In the genomic region with DNA sequence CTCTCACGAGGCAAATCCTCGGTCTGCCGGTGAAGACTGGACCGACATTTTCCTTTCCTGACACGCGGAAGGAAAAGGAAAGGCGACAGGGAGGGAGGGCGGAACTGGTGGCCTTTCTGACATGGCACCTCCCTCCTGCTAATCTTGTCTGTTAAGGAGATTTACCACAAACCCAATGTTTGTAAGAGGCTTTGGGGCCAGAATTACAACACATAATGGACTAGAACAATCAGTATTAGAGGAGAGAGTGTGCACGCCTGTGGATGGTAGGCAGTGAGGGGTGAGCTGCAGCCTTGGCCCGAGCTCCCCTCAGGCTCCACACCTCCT, we compare ENCODE assay signal across 9 mouse cellular contexts. TPM values are rescaled to one million over a fixed set of nuclear protein-coding genes. Genes with fewer than 3 reads are reported as not detected.
DNase-seq lines count a peak whose midpoint lies in the region; ATAC-seq lines count a peak whose summit lies in the region.
"Had no signal": no experiment of that assay in that cellular context is flagged by ENCODE, and none has a peak within 500 bp of the region (broad histone marks: within the 10 kb centered on the region; RNA-seq: fewer than 3 reads in every experiment).

No protein-coding gene starts in this region.

- H3K4me3 ChIP-seq in heart, embryonic 10.5 days = peak overlapping the region; percentile 68
- H3K4me3 ChIP-seq in hindbrain, embryonic 14.5 days (replicated peaks; ENCODE audit: low read length) = peak overlapping the region; percentile 63
- H3K4me3 ChIP-seq in midbrain, embryonic 12.5 days = peak overlapping the region; percentile 74

- no peaks in the 10 kb centered on the region for H3K9me3 ChIP-seq in heart, embryonic 10.5 days
- no peaks in the 10 kb centered on the region for H3K9me3 ChIP-seq in hindbrain, embryonic 14.5 days (ENCODE audit: control insufficient read depth, low read length)
- H3K9me3 ChIP-seq in midbrain, embryonic 12.5 days = no peaks in the 10 kb centered on the region

- peak; percentile 10; the same call in 1 of the 2 replicates for ATAC-seq in hindbrain, embryonic 14.5 days (ENCODE audit: low FRiP score)
- ATAC-seq in midbrain, embryonic 12.5 days (ENCODE audit: low FRiP score, low read depth) = no peak
- no peak for ATAC-seq in activated CD4-positive, CD25-positive, alpha-beta regulatory T cell, adult 4 months

- peak overlapping the region; percentile 76 for H3K9ac ChIP-seq in hindbrain, embryonic 14.5 days
- peak overlapping the region; percentile 86 for H3K9ac ChIP-seq in midbrain, embryonic 12.5 days (replicated peaks)

- no peak for DNase-seq in heart, embryonic 10.5 days (ENCODE audit: low spot score)
- DNase-seq in heart, postnatal 4 days = no peak
- DNase-seq in brain, embryonic 18.5 days (ENCODE audit: low read depth, low spot score) = peak; percentile 22
- DNase-seq in hindbrain, embryonic 14.5 days (ENCODE audit: low spot score) = peak; percentile 47
- DNase-seq in left cerebral cortex, adult 8-10 months (ENCODE audit: low spot score in 2 of 2) = no peak
- DNase-seq in gastrocnemius, postnatal 4 days (ENCODE audit: low spot score in 2 of 2) = no peak

- no peaks in the 10 kb centered on the region for H3K36me3 ChIP-seq in heart, embryonic 10.5 days
- no peaks in the 10 kb centered on the region for H3K36me3 ChIP-seq in hindbrain, embryonic 14.5 days (replicated peaks; ENCODE audit: control insufficient read depth, insufficient read depth)
- no peaks in the 10 kb centered on the region for H3K36me3 ChIP-seq in midbrain, embryonic 12.5 days

- H3K4me2 ChIP-seq in hindbrain, embryonic 14.5 days (replicated peaks) = peak overlapping the region; percentile 64
- peak overlapping the region; percentile 96 for H3K4me2 ChIP-seq in midbrain, embryonic 12.5 days (replicated peaks)

- peaks cover 13% of the 10 kb centered on the region for H3K4me1 ChIP-seq in heart, embryonic 10.5 days
- H3K4me1 ChIP-seq in hindbrain, embryonic 14.5 days (replicated peaks; ENCODE audit: control insufficient read depth, insufficient read depth, low read length) = peaks cover 9% of the 10 kb centered on the region
- H3K4me1 ChIP-seq in midbrain, embryonic 12.5 days = peaks cover 5% of the 10 kb centered on the region; the same call in 1 of the 2 replicates

- H3K27me3 ChIP-seq in heart, embryonic 10.5 days (ENCODE audit: insufficient read depth, poor library complexity, severe bottlenecking) = peaks cover 33% of the 10 kb centered on the region
- no peaks in the 10 kb centered on the region for H3K27me3 ChIP-seq in hindbrain, embryonic 14.5 days (ENCODE audit: control insufficient read depth, insufficient read depth, low read length)
- H3K27me3 ChIP-seq in midbrain, embryonic 12.5 days = peaks cover 62% of the 10 kb centered on the region

- H3K27ac ChIP-seq in heart, embryonic 10.5 days = no peak overlapping the region
- H3K27ac ChIP-seq in hindbrain, embryonic 14.5 days = peak overlapping the region; percentile 91
- peak overlapping the region; percentile 85 for H3K27ac ChIP-seq in midbrain, embryonic 12.5 days (replicated peaks)

- WGBS in heart, embryonic 10.5 days = 5% methylated on average over 10 of the region's 10 CpGs
- 2% methylated on average over 10 of the region's 10 CpGs for WGBS in hindbrain, embryonic 14.5 days
- under 1% methylated on average over 10 of the region's 10 CpGs for WGBS in midbrain, embryonic 12.5 days

RNA-seq across cellular contexts. Expression of gene Ptprn2, which starts 0.8 kb away (rescaled TPM):
- 0.16 TPM in 1 of 2 replicates, not detected in the other for polyA plus RNA-seq in heart, embryonic 10.5 days (2016; fragmentation: Nextera tagmentation; extraction: Ambion mirVana)
- under 1 TPM; 0.29 to 0.34 TPM for total RNA-seq in heart, postnatal 4 days (2021)
- 15.5 and 17.5 TPM in 2 replicates for polyA plus RNA-seq in hindbrain, embryonic 14.5 days (2014; fragmentation: Nextera tagmentation; extraction: Ambion mirVana)
- polyA plus RNA-seq in midbrain, embryonic 12.5 days (2016; fragmentation: Nextera tagmentation; extraction: Ambion mirVana) = 12.2 and 12.8 TPM in 2 replicates
- 100 to 1,000 TPM; 314 to 341 (median 329) TPM for total RNA-seq in left cerebral cortex, adult 8-10 months (2022)
- total RNA-seq in gastrocnemius, postnatal 4 days (2021) = under 1 TPM; 0.10 to 0.34 TPM
- not detected for polyA plus RNA-seq in activated CD4-positive, CD25-positive, alpha-beta regulatory T cell, adult 4 months (2017; shearing (Covaris generic))
- total RNA-seq: CH12.LX had no signal

Comparison
In these comparisons a context has a peak if more than half of its experiments do, and no peak if none do; other contexts are left out.
1. DNase-seq: peak in brain, embryonic 18.5 days (single experiment) and hindbrain, embryonic 14.5 days (single experiment); none in heart, embryonic 10.5 days (single experiment), heart, postnatal 4 days (single experiment), left cerebral cortex, adult 8-10 months (0 of 2) and gastrocnemius, postnatal 4 days (0 of 2).
2. RNA of gene Ptprn2, which starts 0.8 kb away (polyA plus RNA-seq): 15.5 to 17.5 TPM in hindbrain, embryonic 14.5 days and 12.2 to 12.8 TPM in midbrain, embryonic 12.5 days; 0.16 TPM in heart, embryonic 10.5 days and not detected in activated CD4-positive, CD25-positive, alpha-beta regulatory T cell, adult 4 months; every median in the first group is over 10 times any median in the second.
3. Peak in every context shown above with its lines, with median percentiles within 50 percentile points of each other: H3K4me3 ChIP-seq.